Mouse (Mus musculus) neural tube, embryonic 14.5 days (tissue): ENCODE data around the gene Gjd2. TPM values are rescaled to one million over a fixed set of nuclear protein-coding genes. Genes with fewer than 3 reads are reported as not detected.
A peak's percentile ranks its signal among the peaks of the same experiment; 100 is the strongest.

Source experiments
- ATAC-seq: fragments of 200-750 bp; cut with Nextera tagmentation; 2 replicates; pipeline ENCODE4 v1.8.0; 2017; ENCODE audit warnings: low read depth, mild to moderate bottlenecking, moderate TSS enrichment, moderate library complexity
- H3K27ac ChIP-seq: fragments of 300-500 bp; sonication (generic); 2 replicates; pipeline ENCODE4 v1.5.1; 2014; ENCODE audit warnings: low read depth, mild to moderate bottlenecking, control low read depth, low read length, moderate library complexity, mixed read lengths
- H3K27me3 ChIP-seq: fragments of 300-500 bp; sonication (generic); 2 replicates; pipeline ENCODE4 v1.6.1; 2014; ENCODE audit warnings: low read length; ENCODE audit not compliant: control insufficient read depth, insufficient read depth
- H3K36me3 ChIP-seq: fragments of 300-500 bp; sonication (generic); 2 replicates; pipeline ENCODE4 v1.6.1; 2014; ENCODE audit warnings: low read length, mixed read lengths; ENCODE audit not compliant: control insufficient read depth, insufficient read depth
- H3K4me1 ChIP-seq: fragments of 300-500 bp; sonication (generic); 2 replicates; pipeline ENCODE4 v1.6.1; 2014; ENCODE audit warnings: low read length; ENCODE audit not compliant: control insufficient read depth, insufficient read depth
- H3K4me2 ChIP-seq: fragments of 300-500 bp; sonication (generic); 2 replicates; pipeline ENCODE4 v1.6.1; 2014; ENCODE audit warnings: mild to moderate bottlenecking, low read depth, low read length, control low read depth
- H3K4me3 ChIP-seq: fragments of 300-500 bp; sonication (generic); 2 replicates; pipeline ENCODE4 v1.5.1; 2014; ENCODE audit warnings: low read depth, low read length, control low read depth, mixed read lengths
- H3K9ac ChIP-seq: fragments of 300-500 bp; sonication (generic); replicated peaks from 2 replicates; pipeline ENCODE4 v1.6.1; 2014; ENCODE audit warnings: low read depth, mild to moderate bottlenecking, control low read depth, low read length, mixed read lengths
- H3K9me3 ChIP-seq: fragments of 300-500 bp; sonication (generic); 2 replicates; pipeline ENCODE4 v1.6.1; 2016; ENCODE audit warnings: low read length; ENCODE audit not compliant: control insufficient read depth
- WGBS: fragments of 180-500 bp; shearing (Covaris S2); extraction: QIAGEN DNeasy Blood & Tissue Kit; methylation state at CpG from one replicate; pipeline ENCODE4 v1.1.7; 2014; 5-methylcytosine and 5-hydroxymethylcytosine counted together
- polyA plus RNA-seq: library from polyadenylated mRNA; unstranded; fragments of >200 nt; fragmentation: Nextera tagmentation; extraction: Ambion mirVana; gene quantifications from 2 replicates; pipeline ENCODE4 v1.2.1, GENCODE M21; 2014

Gjd2 gene
- polyA plus RNA-seq, 1 experiment from 2014 or later = 7.2 TPM

DNA sequence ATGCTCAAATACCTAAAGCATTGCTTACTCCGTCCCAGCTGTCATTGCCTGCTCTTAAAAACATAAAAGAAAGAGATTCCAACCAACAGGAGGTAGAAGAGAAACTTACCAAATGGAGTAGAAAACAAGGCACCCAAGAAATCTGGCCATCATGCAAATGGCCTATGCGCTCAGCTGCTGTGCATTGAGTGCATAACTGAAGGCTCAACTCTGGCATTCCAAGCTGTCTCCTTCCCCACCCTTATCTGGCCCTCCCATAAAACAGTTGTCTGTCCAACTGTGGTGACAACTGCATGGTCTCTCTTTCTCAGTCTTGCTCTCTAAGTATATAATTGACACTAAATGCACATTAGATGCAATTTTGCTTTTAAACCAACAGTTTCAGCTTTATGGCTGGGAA, 28.5 kb downstream of the Gjd2 start:
- H3K9me3 ChIP-seq = no peaks in the 10 kb centered on the region
- no peak overlapping the region for H3K9ac ChIP-seq
- H3K27ac ChIP-seq = no peak overlapping the region
- H3K27me3 ChIP-seq = no peaks in the 10 kb centered on the region
- no peak for ATAC-seq
- H3K4me3 ChIP-seq = no peak overlapping the region
- H3K4me1 ChIP-seq = no peaks in the 10 kb centered on the region
- H3K4me2 ChIP-seq = no peak overlapping the region
- WGBS = 76% methylated on average over 2 of the region's 2 CpGs
- H3K36me3 ChIP-seq = no peaks in the 10 kb centered on the region

DNA sequence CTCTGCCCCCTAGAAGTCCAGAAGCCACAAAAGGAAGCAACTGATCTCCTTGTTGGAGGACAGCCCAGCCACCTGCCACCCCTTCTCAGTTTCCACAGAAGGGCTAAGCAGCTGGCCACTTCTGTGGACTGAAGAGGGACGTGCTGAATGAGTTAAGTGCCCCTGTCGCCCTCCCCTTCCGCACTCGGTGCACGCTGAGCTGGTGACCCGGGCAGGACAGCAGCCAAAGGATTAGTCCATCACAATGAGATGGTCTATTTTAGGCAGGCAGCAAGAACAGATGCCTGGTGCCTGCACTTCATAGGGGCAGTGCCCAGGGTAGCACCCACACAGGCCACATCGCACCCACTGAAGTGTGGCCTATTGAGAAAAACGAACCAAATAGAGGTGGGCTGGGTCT, 32.8 kb downstream of the Gjd2 start:
- H3K27ac ChIP-seq = no peak overlapping the region
- no peak overlapping the region for H3K4me2 ChIP-seq
- H3K36me3 ChIP-seq = no peaks in the 10 kb centered on the region
- no peak overlapping the region for H3K4me3 ChIP-seq
- peak; percentile 31; the same call in 1 of the 2 replicates for ATAC-seq
- no peaks in the 10 kb centered on the region for H3K9me3 ChIP-seq
- H3K27me3 ChIP-seq = no peaks in the 10 kb centered on the region
- no peak overlapping the region for H3K9ac ChIP-seq
- no peaks in the 10 kb centered on the region for H3K4me1 ChIP-seq
- WGBS = 60% methylated on average over 8 of the region's 8 CpGs

DNA sequence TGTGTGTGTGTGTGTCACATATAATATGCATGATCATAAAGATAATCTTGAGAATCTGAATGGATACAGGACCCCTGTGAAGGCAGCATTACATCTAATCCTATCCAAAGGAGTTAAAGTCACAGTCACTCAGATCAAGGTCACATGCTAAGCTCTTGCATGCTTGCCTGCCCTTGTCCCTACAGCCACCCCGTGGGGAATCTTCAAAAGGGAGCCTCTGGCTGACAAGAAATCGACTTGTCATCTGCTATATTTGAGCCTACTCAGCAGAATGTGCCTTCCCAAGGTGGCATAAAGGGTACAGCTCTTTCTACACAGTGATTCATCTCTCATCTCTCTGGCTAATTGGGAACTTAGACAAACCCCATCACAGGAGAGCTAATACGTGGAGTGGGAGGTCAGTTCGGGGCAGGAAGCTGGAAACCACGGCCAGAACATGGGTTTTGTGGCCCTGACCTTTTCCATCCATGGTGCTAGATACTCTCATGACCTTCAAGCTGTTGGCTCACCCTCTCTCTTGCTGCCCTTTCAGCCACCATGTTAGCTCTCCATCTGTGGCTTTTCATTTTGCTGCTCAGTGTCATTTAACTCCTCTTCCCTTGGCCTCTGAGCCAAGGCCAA, 35.2 kb downstream of the Gjd2 start:
- 77% methylated on average over 5 of the region's 5 CpGs for WGBS

DNA sequence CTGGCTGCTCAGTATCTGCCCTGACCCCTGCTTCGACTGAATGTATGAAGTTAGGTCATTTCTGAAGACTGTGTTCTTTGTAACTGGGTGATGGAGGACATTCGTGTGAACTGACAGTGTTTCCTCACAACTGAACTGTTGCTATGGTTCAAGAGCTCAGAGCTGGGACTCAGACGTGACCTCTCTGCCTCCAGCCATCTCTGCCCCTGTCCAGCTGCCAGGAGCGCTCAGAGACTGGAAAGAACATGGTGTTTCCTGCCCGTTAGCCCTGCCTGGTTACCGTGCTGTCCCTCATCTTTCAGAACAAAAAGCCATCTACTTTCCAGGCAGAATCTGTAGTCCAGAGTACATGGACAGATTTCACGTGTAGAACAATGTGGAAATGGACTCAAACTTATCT, 39.5 kb downstream of the Gjd2 start:
- Histone ChIP-seq H3K4me1 (no peaks in the 10 kb centered on the region), H3K27me3 (no peaks in the 10 kb centered on the region), H3K4me2 (no peak overlapping the region), H3K9ac (no peak overlapping the region), H3K27ac (no peak overlapping the region), H3K9me3 (no peaks in the 10 kb centered on the region), H3K4me3 (no peak overlapping the region), H3K36me3 (no peaks in the 10 kb centered on the region)
- ATAC-seq = no peak
- 81% methylated on average over 7 of the region's 7 CpGs for WGBS

More for the DNA sequence above, 35.2 kb downstream of the Gjd2 start:
- H3K4me2 ChIP-seq = no peak overlapping the region
- no peak overlapping the region for H3K4me3 ChIP-seq
- H3K36me3 ChIP-seq = no peaks in the 10 kb centered on the region
- H3K9me3 ChIP-seq = no peaks in the 10 kb centered on the region
- H3K4me1 ChIP-seq = no peaks in the 10 kb centered on the region
- H3K27ac ChIP-seq = no peak overlapping the region
- no peak for ATAC-seq
- no peak overlapping the region for H3K9ac ChIP-seq
- H3K27me3 ChIP-seq = no peaks in the 10 kb centered on the region

DNA sequence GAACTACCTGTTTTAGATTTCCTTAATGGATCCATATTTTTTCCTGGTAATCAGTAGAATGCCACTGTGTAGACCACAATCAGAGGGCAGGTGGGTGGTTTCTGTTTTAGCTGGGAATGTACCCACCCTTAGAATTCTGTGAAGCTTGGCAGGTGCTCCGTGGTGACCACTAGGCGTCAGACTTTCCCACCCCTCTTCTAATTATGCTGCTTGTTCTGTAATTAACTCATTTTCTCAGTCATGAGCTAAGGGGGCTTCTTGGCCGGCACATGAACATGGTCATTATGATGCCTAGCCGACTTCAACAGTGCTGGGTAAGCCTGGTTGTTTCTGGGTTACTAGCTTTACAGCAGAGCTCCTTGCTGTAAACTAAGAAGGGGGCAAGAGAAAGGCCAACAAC, 47.0 kb downstream of the Gjd2 start:
- 24% methylated on average over 4 of the region's 4 CpGs for WGBS
- ATAC-seq = no peak
- Histone ChIP-seq H3K9ac (no peak overlapping the region), H3K4me2 (no peak overlapping the region), H3K27me3 (no peaks in the 10 kb centered on the region), H3K36me3 (no peaks in the 10 kb centered on the region), H3K4me3 (no peak overlapping the region), H3K9me3 (no peaks in the 10 kb centered on the region), H3K4me1 (no peaks in the 10 kb centered on the region), H3K27ac (no peak overlapping the region)

Other genes starting within 250 kb of the Gjd2 start
- 244 and 315 TPM in 2 replicates for gene Scg5, start 184.5 kb downstream of the Gjd2 start, polyA plus RNA-seq
- gene Arhgap11a, start 165.0 kb downstream of the Gjd2 start, polyA plus RNA-seq = 0.48 and 0.81 TPM in 2 replicates
- 5.4 and 10.0 TPM in 2 replicates for gene Actc1, start 39.9 kb upstream of the Gjd2 start, polyA plus RNA-seq
- gene Aqr, start 173.4 kb upstream of the Gjd2 start, polyA plus RNA-seq = 45.4 and 46.7 TPM in 2 replicates
- gene Zfp770, start 187.8 kb upstream of the Gjd2 start, polyA plus RNA-seq = 6.7 and 10.4 TPM in 2 replicates